Mouse (Mus musculus): ENCODE measurements around the gene Nans. TPM values are rescaled to one million over a fixed set of nuclear protein-coding genes. Genes with fewer than 3 reads are reported as not detected.

Nans gene
- total and polyA plus RNA-seq, 2 experiments from 2014 or later, result 56.9 to 94.5 TPM

GRCm38 (mm10) chr4:46549979-46550378, 60.9 kb downstream of the Nans start:
- Histone ChIP-seq H3K4me1 (ENCODE audit: insufficient read depth, low read length) (no peaks in the 10 kb centered on the region), H3K36me3 (ENCODE audit: insufficient read depth, low read length) (peaks cover 22% of the 10 kb centered on the region), H3K4me3 (ENCODE audit: low read depth, low read length) (no peak overlapping the region), H3K9me3 (ENCODE audit: low read length) (no peaks in the 10 kb centered on the region), H3K9ac (replicated peaks; ENCODE audit: low read length, poor library complexity, severe bottlenecking) (no peak overlapping the region), H3K27me3 (ENCODE audit: insufficient read depth, low read length) (no peaks in the 10 kb centered on the region), H3K27ac (ENCODE audit: low read depth, low read length) (no peak overlapping the region), H3K4me2 (ENCODE audit: low read depth, low read length, poor library complexity, severe bottlenecking) (no peak overlapping the region)
- no peak for ATAC-seq (ENCODE audit: low FRiP score)
- no peak for TF ChIP-seq CTCF (IDR thresholded peaks at IDR 0.05)
- no peak for DNase-seq (ENCODE audit: low spot score)
- 79% methylated on average over 9 of the region's 10 CpGs for WGBS

GRCm38 (mm10) chr4:46550406-46550805, 61.4 kb downstream of the Nans start:
- Histone ChIP-seq H3K27ac (ENCODE audit: low read depth, low read length) (no peak overlapping the region), H3K27me3 (ENCODE audit: insufficient read depth, low read length) (no peaks in the 10 kb centered on the region), H3K4me2 (ENCODE audit: low read depth, low read length, poor library complexity, severe bottlenecking) (no peak overlapping the region), H3K9me3 (ENCODE audit: low read length) (no peaks in the 10 kb centered on the region), H3K9ac (replicated peaks; ENCODE audit: low read length, poor library complexity, severe bottlenecking) (no peak overlapping the region), H3K36me3 (ENCODE audit: insufficient read depth, low read length) (peaks cover 21% of the 10 kb centered on the region), H3K4me3 (ENCODE audit: low read depth, low read length) (no peak overlapping the region), H3K4me1 (ENCODE audit: insufficient read depth, low read length) (no peaks in the 10 kb centered on the region)
- no peak for ATAC-seq (ENCODE audit: low FRiP score)
- WGBS, result 51% methylated on average over 8 of the region's 8 CpGs
- no peak for TF ChIP-seq CTCF (IDR thresholded peaks at IDR 0.05)
- DNase-seq (ENCODE audit: low spot score), result no peak

Other genes with a start within 250 kb of the Nans start
- not detected in 2 replicates for gene Foxe1, start 145.6 kb upstream of the Nans start, total RNA-seq (2014; rRNA removed)
- not detected in 2 replicates for gene Foxe1, start 145.6 kb upstream of the Nans start, polyA plus RNA-seq (2015; fragmentation: Nextera tagmentation; extraction: Ambion mirVana)
- 7.8 and 8.8 TPM in 2 replicates for gene Trmo, start 99.8 kb upstream of the Nans start, total RNA-seq (2014; rRNA removed)
- gene Trmo, start 99.8 kb upstream of the Nans start, polyA plus RNA-seq (2015; fragmentation: Nextera tagmentation; extraction: Ambion mirVana), result 4.4 and 5.3 TPM in 2 replicates
- gene Hemgn, start 75.7 kb upstream of the Nans start, total RNA-seq (2014; rRNA removed), result not detected in 2 replicates
- gene Hemgn, start 75.7 kb upstream of the Nans start, polyA plus RNA-seq (2015; fragmentation: Nextera tagmentation; extraction: Ambion mirVana), result not detected in 2 replicates
- gene Anp32b, start 38.3 kb upstream of the Nans start, total RNA-seq (2014; rRNA removed), result 2.7 and 5.0 TPM in 2 replicates
- gene Anp32b, start 38.3 kb upstream of the Nans start, polyA plus RNA-seq (2015; fragmentation: Nextera tagmentation; extraction: Ambion mirVana), result 45.8 and 50.5 TPM in 2 replicates
- gene Trim14, start 46.9 kb downstream of the Nans start, total RNA-seq (2014; rRNA removed), result 0.47 and 1.8 TPM in 2 replicates
- 0.75 and 1.4 TPM in 2 replicates for gene Trim14, start 46.9 kb downstream of the Nans start, polyA plus RNA-seq (2015; fragmentation: Nextera tagmentation; extraction: Ambion mirVana)
- gene Coro2a, start 113.0 kb downstream of the Nans start, total RNA-seq (2014; rRNA removed), result 24.4 and 33.2 TPM in 2 replicates
- gene Coro2a, start 113.0 kb downstream of the Nans start, polyA plus RNA-seq (2015; fragmentation: Nextera tagmentation; extraction: Ambion mirVana), result 7.0 and 7.8 TPM in 2 replicates
- gene Tbc1d2, start 161.0 kb downstream of the Nans start, total RNA-seq (2014; rRNA removed), result 0.85 and 1.9 TPM in 2 replicates
- 0.52 and 0.55 TPM in 2 replicates for gene Tbc1d2, start 161.0 kb downstream of the Nans start, polyA plus RNA-seq (2015; fragmentation: Nextera tagmentation; extraction: Ambion mirVana)